Mouse (Mus musculus) limb, embryonic 15.5 days (tissue): ENCODE measurements around the gene Sarnp. TPM values are rescaled to one million over a fixed set of nuclear protein-coding genes. Genes with fewer than 3 reads are reported as not detected.

ENCODE experiments used
- ATAC-seq: fragments of 200-750 bp; cut with Nextera tagmentation; 2 replicates; pipeline ENCODE4 v1.8.0; 2017; ENCODE audit warnings: low read depth, moderate TSS enrichment; ENCODE audit not compliant: insufficient number of reproducible peaks, low FRiP score, low TSS enrichment
- H3K27ac ChIP-seq: fragments of 300-500 bp; sonication (generic); 2 replicates; pipeline ENCODE4 v1.5.1; 2015; ENCODE audit warnings: moderate library complexity, mild to moderate bottlenecking, inconsistent platforms
- H3K27me3 ChIP-seq: fragments of 300-500 bp; sonication (generic); 2 replicates; pipeline ENCODE4 v1.6.1; 2015; ENCODE audit warnings: inconsistent platforms
- H3K36me3 ChIP-seq: fragments of 300-500 bp; sonication (generic); 2 replicates; pipeline ENCODE4 v1.6.1; 2015; ENCODE audit warnings: inconsistent platforms
- H3K4me1 ChIP-seq: fragments of 300-500 bp; sonication (generic); 2 replicates; pipeline ENCODE4 v1.6.1; 2015; ENCODE audit warnings: inconsistent platforms
- H3K4me2 ChIP-seq: fragments of 300-500 bp; sonication (generic); 2 replicates; pipeline ENCODE4 v1.6.1; 2015; ENCODE audit warnings: mild to moderate bottlenecking, inconsistent platforms
- H3K4me3 ChIP-seq: fragments of 300-500 bp; sonication (generic); 2 replicates; pipeline ENCODE4 v1.5.1; 2015; ENCODE audit warnings: mild to moderate bottlenecking, inconsistent platforms
- H3K9ac ChIP-seq: fragments of 300-500 bp; sonication (generic); 2 replicates; pipeline ENCODE4 v1.6.1; 2015; ENCODE audit warnings: inconsistent platforms
- H3K9me3 ChIP-seq: fragments of 300-500 bp; sonication (generic); 2 replicates; pipeline ENCODE4 v1.6.1; 2016; ENCODE audit warnings: inconsistent platforms
- WGBS: fragments of 180-500 bp; shearing (Covaris S2); methylation state at CpG from one replicate; pipeline ENCODE4 v1.1.7; 2015; 5-methylcytosine and 5-hydroxymethylcytosine counted together
- polyA plus RNA-seq: library from polyadenylated mRNA; unstranded; fragments of >200 nt; fragmentation: Nextera tagmentation; extraction: Ambion mirVana; gene quantifications from 2 replicates; pipeline ENCODE4 v1.2.1, GENCODE M21; 2015

Sarnp gene
- polyA plus RNA-seq, 1 experiment from 2014 or later, result 180 TPM

DNA sequence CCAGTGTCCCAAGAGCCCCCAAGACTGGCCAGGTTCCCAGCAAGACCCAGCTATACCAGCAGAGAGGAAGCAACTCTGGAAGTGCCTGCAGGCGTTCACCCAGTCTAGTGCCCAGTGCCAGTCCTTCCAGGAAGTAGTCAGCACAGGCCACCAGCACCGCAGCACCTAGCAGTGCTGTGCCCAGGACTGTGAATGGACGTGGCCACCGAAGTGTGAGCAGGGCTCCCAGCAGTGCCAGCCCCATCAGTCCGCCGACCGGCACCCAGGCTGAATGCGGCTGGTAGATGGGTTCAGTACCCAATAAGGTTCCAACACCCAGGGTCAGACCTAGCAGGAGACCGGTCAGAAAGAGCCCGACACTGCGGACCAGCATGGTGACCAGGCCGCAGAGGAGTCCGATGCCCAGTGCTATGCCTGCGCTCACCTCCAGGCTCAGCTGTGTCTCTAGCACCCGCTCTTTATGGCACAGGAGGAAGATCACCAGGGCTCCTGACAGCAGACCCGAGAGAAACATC is 15.1 kb upstream of the Sarnp start:
- H3K4me2 ChIP-seq, result no peak overlapping the region
- no peak overlapping the region for H3K4me3 ChIP-seq
- no peaks in the 10 kb centered on the region for H3K27me3 ChIP-seq
- H3K9ac ChIP-seq, result no peak overlapping the region
- peaks cover 43% of the 10 kb centered on the region for H3K36me3 ChIP-seq
- H3K27ac ChIP-seq, result no peak overlapping the region
- 85% methylated on average over 16 of the region's 16 CpGs for WGBS
- no peak for ATAC-seq
- no peaks in the 10 kb centered on the region for H3K9me3 ChIP-seq
- peaks cover 33% of the 10 kb centered on the region for H3K4me1 ChIP-seq

DNA sequence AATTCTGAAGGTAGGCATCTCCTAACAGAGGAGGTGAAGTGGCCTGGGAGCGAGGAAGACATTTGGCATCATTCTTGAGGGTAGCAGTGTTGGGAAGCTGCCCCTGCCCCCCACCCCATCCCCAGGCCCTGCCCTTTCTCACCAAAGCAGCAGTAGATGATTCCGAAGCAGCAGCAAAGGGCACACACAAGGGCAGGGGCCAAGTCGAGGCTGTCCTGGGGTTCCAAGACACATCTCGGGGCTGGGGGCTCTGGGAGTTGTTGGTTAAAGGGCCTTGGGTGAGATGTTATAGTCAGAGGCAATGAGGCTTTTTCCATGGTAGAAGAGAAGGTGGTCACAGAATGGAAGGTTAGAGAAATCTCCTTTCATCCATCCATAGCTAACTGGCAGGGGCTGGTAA is 14.2 kb upstream of the Sarnp start:
- Histone ChIP-seq H3K27ac (peak overlapping the region; percentile 98), H3K9me3 (no peaks in the 10 kb centered on the region), H3K9ac (0 out of 2 replicates have a peak overlapping the region, but pooled peaks have one; percentile 23), H3K4me1 (peaks cover 42% of the 10 kb centered on the region), H3K27me3 (no peaks in the 10 kb centered on the region), H3K4me2 (peak overlapping the region; percentile 82), H3K36me3 (peaks cover 46% of the 10 kb centered on the region), H3K4me3 (peak overlapping the region; percentile 65)
- WGBS, result 56% methylated on average over 4 of the region's 4 CpGs
- no peak for ATAC-seq

DNA sequence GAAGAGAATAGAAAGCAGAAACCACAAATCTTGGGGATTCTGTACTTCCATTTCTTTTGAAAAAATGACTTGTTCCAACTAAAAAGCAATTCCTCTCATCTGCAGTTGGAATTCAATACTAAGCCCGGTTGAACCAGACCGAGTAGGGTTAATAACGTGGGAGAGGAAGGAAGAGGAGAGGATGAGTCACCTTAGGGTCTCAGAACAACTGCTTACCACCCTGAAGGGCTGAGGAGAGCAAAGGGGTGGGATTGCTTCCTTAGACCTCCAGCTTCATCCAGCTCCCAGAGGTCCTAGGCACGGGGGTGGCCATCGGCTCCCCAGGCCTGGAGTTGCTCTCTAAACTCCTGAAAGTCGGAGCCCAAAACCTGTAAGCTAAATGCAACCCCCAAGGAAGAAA is 13.8 kb upstream of the Sarnp start:
- peak overlapping the region; percentile 70 for H3K9ac ChIP-seq
- peaks cover 44% of the 10 kb centered on the region for H3K36me3 ChIP-seq
- H3K27ac ChIP-seq, result peak overlapping the region; percentile 98
- peak overlapping the region; percentile 82 for H3K4me2 ChIP-seq
- no peaks in the 10 kb centered on the region for H3K27me3 ChIP-seq
- H3K9me3 ChIP-seq, result no peaks in the 10 kb centered on the region
- 12% methylated on average over 6 of the region's 6 CpGs for WGBS
- H3K4me1 ChIP-seq, result peaks cover 46% of the 10 kb centered on the region
- H3K4me3 ChIP-seq, result peak overlapping the region; percentile 65
- no peak for ATAC-seq

GRCm38 (mm10) chr10:128803771-128804270 is 13.3 kb upstream of the Sarnp start, which contains the start of gene Dnajc14:
Gene Dnajc14, plus strand, starts transcription at chr10:128804062.
- peak within 1 kb of the TSS; percentile 82 for H3K4me2 ChIP-seq
- peak within 1 kb of the TSS; percentile 98 for H3K27ac ChIP-seq
- H3K36me3 ChIP-seq, result peaks cover 40% of the 10 kb centered on the region
- WGBS, result under 1% methylated on average over 14 of the region's 14 CpGs
- peaks cover 51% of the 10 kb centered on the region for H3K4me1 ChIP-seq
- H3K27me3 ChIP-seq, result no peaks in the 10 kb centered on the region
- H3K4me3 ChIP-seq, result peak within 1 kb of the TSS; percentile 65
- peak; percentile 23 for ATAC-seq
- no peaks in the 10 kb centered on the region for H3K9me3 ChIP-seq
- peak within 1 kb of the TSS; percentile 70 for H3K9ac ChIP-seq

DNA sequence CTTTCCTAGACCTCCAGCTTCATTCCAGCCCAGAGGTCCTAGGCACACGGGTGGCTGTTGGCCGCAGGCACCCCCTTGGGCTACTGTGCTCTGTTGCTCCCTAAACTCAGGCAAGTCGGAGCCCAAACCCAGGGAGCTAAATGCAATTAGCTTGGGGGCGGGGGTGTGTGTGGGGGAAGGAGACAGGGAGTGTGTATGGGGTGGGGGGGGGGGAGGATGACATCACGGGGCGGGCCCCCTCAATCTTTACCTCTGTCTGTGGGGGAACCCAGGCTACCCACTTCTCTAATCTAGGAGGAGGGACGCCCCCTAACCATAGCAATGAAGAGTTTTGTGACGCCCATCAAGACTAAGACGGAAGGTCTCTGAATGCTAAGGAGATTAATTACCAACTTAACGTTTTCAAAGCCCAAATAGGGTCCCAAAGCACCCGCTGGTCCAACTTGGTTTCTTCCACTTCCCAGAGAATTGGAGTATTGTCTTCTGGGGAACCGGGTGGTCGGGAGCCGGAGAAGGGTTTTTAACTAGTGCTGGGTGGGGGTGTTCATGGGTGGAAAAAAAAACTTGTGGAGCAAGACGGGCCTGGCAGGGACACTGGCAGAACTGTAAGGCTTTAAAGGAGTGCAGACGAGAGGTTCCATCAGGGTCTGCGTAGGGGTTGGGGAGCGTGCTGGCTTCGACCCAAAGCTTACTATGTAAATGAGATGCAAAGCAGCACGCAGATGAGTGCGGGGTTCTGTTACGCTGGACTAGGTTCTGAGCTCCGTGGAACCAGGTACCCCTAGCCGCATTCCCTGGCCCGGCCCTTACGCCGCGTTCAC is 12.7 kb upstream of the Sarnp start, which contains the start of gene Tmem198b:
TSS of gene Tmem198b (minus strand) at position 100 of the 821 bp plus-strand sequence.
- Histone ChIP-seq H3K9me3 (no peaks in the 10 kb centered on the region), H3K4me2 (peak within 1 kb of the TSS; percentile 82), H3K36me3 (peaks cover 42% of the 10 kb centered on the region), H3K4me3 (peak within 1 kb of the TSS; percentile 65), H3K27me3 (no peaks in the 10 kb centered on the region), H3K9ac (peak within 1 kb of the TSS; percentile 70), H3K27ac (peak within 1 kb of the TSS; percentile 98), H3K4me1 (peaks cover 56% of the 10 kb centered on the region)
- under 1% methylated on average over 28 of the region's 28 CpGs for WGBS
- peak; percentile 52 for ATAC-seq

DNA sequence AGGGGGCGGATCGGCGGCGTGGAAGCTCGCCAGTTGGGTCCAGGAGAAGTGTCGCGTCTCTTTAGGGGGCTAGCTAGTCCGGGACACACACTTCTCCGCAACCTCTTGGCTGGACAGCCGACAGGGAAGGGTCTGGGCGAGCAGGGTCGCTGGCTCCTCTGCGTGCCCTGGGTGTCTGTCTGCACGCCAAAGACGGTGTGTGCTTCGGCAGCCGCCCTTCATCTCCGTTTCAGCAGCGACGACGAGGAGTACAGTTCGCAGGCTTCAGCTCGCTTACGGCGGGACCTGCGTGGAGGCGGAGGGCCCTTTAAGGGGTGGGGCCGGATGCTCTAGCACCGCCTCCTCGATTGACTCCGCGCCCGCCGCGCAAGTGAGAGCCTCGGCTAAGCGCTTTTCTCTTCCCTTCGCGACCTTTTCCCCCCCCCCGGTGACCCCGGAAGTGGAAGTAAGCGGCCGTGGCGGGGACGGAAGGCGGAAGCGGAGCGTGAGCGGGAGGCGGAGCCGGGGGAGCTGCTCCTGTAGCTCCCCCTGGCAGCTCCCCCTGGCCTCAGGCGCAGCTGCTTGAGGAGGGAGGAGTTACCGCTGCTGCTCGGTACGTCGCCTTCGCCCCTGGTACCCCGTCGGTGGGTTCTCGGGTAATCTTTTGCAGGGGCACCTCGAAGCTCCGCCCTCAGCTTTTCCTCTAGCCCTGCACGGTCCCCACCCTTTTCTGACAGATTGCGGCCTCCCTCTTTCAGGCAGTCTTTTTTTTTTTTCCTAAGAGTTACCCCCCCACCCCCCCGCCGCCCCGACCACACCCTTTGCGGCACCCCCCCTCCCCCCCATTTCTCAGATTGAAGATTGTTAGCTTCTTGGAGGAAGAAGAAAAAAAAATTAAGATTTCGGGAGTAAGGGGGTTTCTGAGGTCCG is 11.8 kb upstream of the Sarnp start:
- Histone ChIP-seq H3K27me3 (no peaks in the 10 kb centered on the region), H3K9ac (peak overlapping the region; percentile 70), H3K4me3 (peak overlapping the region; percentile 65), H3K9me3 (no peaks in the 10 kb centered on the region), H3K4me1 (peaks cover 59% of the 10 kb centered on the region), H3K4me2 (peak overlapping the region; percentile 82), H3K36me3 (peaks cover 36% of the 10 kb centered on the region), H3K27ac (peak overlapping the region; percentile 98)
- under 1% methylated on average over 70 of the region's 70 CpGs for WGBS
- peak; percentile 92 for ATAC-seq

- Histone ChIP-seq H3K4me1 (peaks cover 59% of the 10 kb centered on the region), H3K4me3 (peak overlapping the region; percentile 65), H3K9ac (peak overlapping the region; percentile 45; the same call in 1 of the 2 replicates), H3K9me3 (no peaks in the 10 kb centered on the region), H3K27ac (peak overlapping the region; percentile 98), H3K27me3 (no peaks in the 10 kb centered on the region), H3K36me3 (peaks cover 29% of the 10 kb centered on the region), H3K4me2 (peak overlapping the region; percentile 60)
- 56% methylated on average over 6 of the region's 6 CpGs for WGBS
- no peak for ATAC-seq
These were observed 11.0 kb upstream of the Sarnp start for GRCm38 (mm10) chr10:128806086-128806485.

DNA sequence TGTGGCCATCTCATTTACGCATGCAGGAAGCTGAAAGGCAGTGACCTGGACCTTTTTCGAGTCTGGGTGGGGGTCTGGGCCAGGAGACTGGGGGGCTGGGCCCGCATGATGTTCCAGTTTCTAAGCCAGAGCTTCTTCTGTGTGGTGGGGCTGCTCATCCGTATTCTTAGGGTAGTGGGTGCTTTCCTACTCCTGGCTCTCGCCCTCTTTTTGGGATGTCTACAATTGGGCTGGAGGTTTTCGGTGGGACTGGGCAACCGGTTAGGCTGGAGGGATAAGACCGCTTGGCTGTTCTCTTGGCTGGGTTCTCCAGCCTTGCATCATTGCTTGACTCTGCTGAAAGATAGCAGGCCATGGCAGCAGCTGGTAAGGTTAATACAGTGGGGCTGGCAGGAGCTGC is 10.1 kb upstream of the Sarnp start:
- peak overlapping the region; percentile 60 for H3K4me2 ChIP-seq
- H3K4me3 ChIP-seq, result peak overlapping the region; percentile 65
- peaks cover 55% of the 10 kb centered on the region for H3K4me1 ChIP-seq
- H3K9ac ChIP-seq, result 0 out of 2 replicates have a peak overlapping the region, but pooled peaks have one; percentile 15
- H3K27me3 ChIP-seq, result no peaks in the 10 kb centered on the region
- 90% methylated on average over 8 of the region's 8 CpGs for WGBS
- no peaks in the 10 kb centered on the region for H3K9me3 ChIP-seq
- ATAC-seq, result no peak
- H3K36me3 ChIP-seq, result peaks cover 22% of the 10 kb centered on the region
- H3K27ac ChIP-seq, result no peak overlapping the region; the same call in 1 of the 2 replicates

GRCm38 (mm10) chr10:128820217-128820616 is 3.1 kb downstream of the Sarnp start:
- H3K4me1 ChIP-seq, result peaks cover 12% of the 10 kb centered on the region
- no peak overlapping the region for H3K27ac ChIP-seq
- no peaks in the 10 kb centered on the region for H3K9me3 ChIP-seq
- WGBS, result 79% methylated on average over 4 of the region's 4 CpGs
- no peak overlapping the region for H3K9ac ChIP-seq
- no peaks in the 10 kb centered on the region for H3K27me3 ChIP-seq
- no peak overlapping the region for H3K4me2 ChIP-seq
- no peak for ATAC-seq
- H3K36me3 ChIP-seq, result peaks cover 44% of the 10 kb centered on the region
- H3K4me3 ChIP-seq, result no peak overlapping the region

DNA sequence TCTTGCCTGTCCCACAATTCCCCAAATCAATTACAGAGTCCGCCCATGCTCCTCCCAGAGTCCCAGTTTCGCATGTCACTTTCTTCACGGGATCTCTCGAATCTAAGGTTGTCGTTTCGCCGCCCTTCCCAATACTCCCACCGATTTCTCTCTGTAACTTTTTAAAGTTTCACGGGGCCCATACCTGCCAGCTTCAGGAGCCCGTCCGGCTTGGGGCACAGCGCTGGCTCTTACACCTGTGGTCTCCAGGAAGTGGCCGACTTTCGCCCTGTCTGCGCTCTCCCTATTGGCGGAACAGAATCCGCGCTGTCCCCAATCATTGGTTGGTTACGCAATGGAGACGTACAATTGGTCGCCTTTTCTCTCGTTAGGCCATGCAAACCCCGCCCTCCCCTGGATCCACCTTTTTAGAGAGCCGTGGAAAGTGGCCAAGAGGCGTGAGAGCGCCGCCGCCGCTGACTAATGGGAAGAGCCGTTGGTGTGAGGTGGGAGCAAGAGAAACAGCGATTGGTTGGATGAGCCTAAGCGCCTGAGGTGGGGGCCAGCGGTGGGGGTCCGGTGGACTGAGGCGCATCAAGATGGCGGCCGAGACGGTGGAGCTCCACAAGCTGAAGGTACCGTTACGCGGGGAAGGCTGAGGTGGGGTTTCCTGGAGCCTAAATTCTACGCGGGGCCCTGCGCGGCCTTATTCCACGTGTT is 4.4 kb downstream of the Sarnp start, which contains the start of gene Ormdl2:
TSS of gene Ormdl2 (minus strand) at position 288 of the 699 bp plus-strand sequence.
- Histone ChIP-seq H3K9ac (peak within 1 kb of the TSS; percentile 83), H3K4me2 (peak within 1 kb of the TSS; percentile 72), H3K36me3 (peaks cover 33% of the 10 kb centered on the region), H3K27me3 (no peaks in the 10 kb centered on the region), H3K9me3 (no peaks in the 10 kb centered on the region), H3K27ac (peak within 1 kb of the TSS; percentile 81), H3K4me1 (peaks cover 12% of the 10 kb centered on the region), H3K4me3 (peak within 1 kb of the TSS; percentile 75)
- ATAC-seq, result peak; percentile 100
- WGBS, result under 1% methylated on average over 46 of the region's 46 CpGs

- Histone ChIP-seq H3K9ac (peak overlapping the region; percentile 83), H3K4me3 (peak overlapping the region; percentile 75), H3K4me1 (peaks cover 12% of the 10 kb centered on the region), H3K27ac (peak overlapping the region; percentile 81), H3K36me3 (peaks cover 28% of the 10 kb centered on the region), H3K4me2 (peak overlapping the region; percentile 72), H3K27me3 (no peaks in the 10 kb centered on the region), H3K9me3 (no peaks in the 10 kb centered on the region)
- WGBS, result 4% methylated on average over 13 of the region's 13 CpGs
- ATAC-seq, result no peak; the same call in 1 of the 2 replicates
These were observed 5.0 kb downstream of the Sarnp start for GRCm38 (mm10) chr10:128822135-128822534.
